Mouse (Mus musculus) neural tube, embryonic 13.5 days (tissue): Measurements from ENCODE around the gene Sbno1. TPM values are rescaled to one million over a fixed set of nuclear protein-coding genes. Genes with fewer than 3 reads are reported as not detected.
A peak's percentile ranks its signal among the peaks of the same experiment; 100 is the strongest.

Source experiments
- ATAC-seq: fragments of 200-750 bp; cut with Nextera tagmentation; 2 replicates; pipeline ENCODE4 v1.8.0; 2017; ENCODE audit warnings: low read depth, mild to moderate bottlenecking, moderate TSS enrichment, moderate library complexity
- H3K27ac ChIP-seq: fragments of 300-500 bp; sonication (generic); replicated peaks from 2 replicates; pipeline ENCODE4 v1.5.1; 2015; ENCODE audit warnings: moderate library complexity, mild to moderate bottlenecking, inconsistent platforms
- H3K27me3 ChIP-seq: fragments of 300-500 bp; sonication (generic); 2 replicates; pipeline ENCODE4 v1.6.1; 2015; ENCODE audit warnings: mild to moderate bottlenecking, inconsistent platforms
- H3K36me3 ChIP-seq: fragments of 300-500 bp; sonication (generic); 2 replicates; pipeline ENCODE4 v1.6.1; 2015; ENCODE audit warnings: mild to moderate bottlenecking, inconsistent platforms
- H3K4me1 ChIP-seq: fragments of 300-500 bp; sonication (generic); replicated peaks from 2 replicates; pipeline ENCODE4 v1.6.1; 2015; ENCODE audit warnings: inconsistent platforms
- H3K4me2 ChIP-seq: fragments of 300-500 bp; sonication (generic); 2 replicates; pipeline ENCODE4 v1.6.1; 2015; ENCODE audit warnings: inconsistent platforms, mild to moderate bottlenecking, moderate library complexity
- H3K4me3 ChIP-seq: fragments of 300-500 bp; sonication (generic); 2 replicates; pipeline ENCODE4 v1.5.1; 2015; ENCODE audit warnings: mild to moderate bottlenecking, inconsistent platforms
- H3K9ac ChIP-seq: fragments of 300-500 bp; sonication (generic); 2 replicates; pipeline ENCODE4 v1.6.1; 2015; ENCODE audit warnings: moderate library complexity, mild to moderate bottlenecking, inconsistent platforms
- H3K9me3 ChIP-seq: fragments of 300-500 bp; sonication (generic); 2 replicates; pipeline ENCODE4 v1.6.1; 2016; ENCODE audit warnings: inconsistent platforms
- WGBS: fragments of 180-500 bp; shearing (Covaris S2); methylation state at CpG from one replicate; pipeline ENCODE4 v1.1.7; 2015; 5-methylcytosine and 5-hydroxymethylcytosine counted together
- polyA plus RNA-seq: library from polyadenylated mRNA; unstranded; fragments of >200 nt; fragmentation: Nextera tagmentation; extraction: Ambion mirVana; gene quantifications from 2 replicates; pipeline ENCODE4 v1.2.1, GENCODE M21; 2015

The Sbno1 gene
- polyA plus RNA-seq, 1 experiment from 2014 or later = 107 TPM

- Histone ChIP-seq H3K9me3 (no peaks in the 10 kb centered on the region), H3K4me1 (peaks cover 7% of the 10 kb centered on the region), H3K27ac (no peak overlapping the region), H3K27me3 (no peaks in the 10 kb centered on the region), H3K9ac (no peak overlapping the region), H3K4me3 (no peak overlapping the region), H3K36me3 (0 out of 2 replicates have a peak, but pooled peaks cover 4% of the 10 kb centered on the region), H3K4me2 (no peak overlapping the region)
- 84% methylated on average over 2 of the region's 2 CpGs for WGBS
- no peak for ATAC-seq
These were observed 66.2 kb downstream of the Sbno1 start for GRCm38 (mm10) chr5:124359641-124360040.

DNA sequence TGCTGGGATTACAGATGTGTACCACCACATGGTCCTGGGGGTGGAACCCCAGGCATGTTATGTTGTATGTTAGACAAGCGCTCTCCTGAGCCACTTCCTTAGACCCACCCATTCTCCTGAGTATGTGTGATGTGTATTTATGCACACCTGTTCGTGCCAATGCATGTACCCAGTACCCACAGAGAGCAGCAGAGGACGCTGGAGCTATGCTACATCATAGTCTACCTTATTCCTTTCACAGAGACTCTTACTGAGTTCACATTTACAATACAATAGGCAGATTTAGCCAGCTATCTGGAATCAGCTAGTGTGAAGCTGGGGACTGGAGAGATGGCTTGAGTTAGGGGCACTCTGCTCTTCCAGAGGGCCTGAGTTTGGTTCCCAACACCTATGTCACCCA is 69.1 kb downstream of the Sbno1 start:
- no peak overlapping the region for H3K4me3 ChIP-seq
- WGBS = 55% methylated on average over 3 of the region's 3 CpGs
- H3K9ac ChIP-seq = no peak overlapping the region
- no peak for ATAC-seq
- peaks cover 19% of the 10 kb centered on the region for H3K4me1 ChIP-seq
- H3K27ac ChIP-seq = no peak overlapping the region
- H3K36me3 ChIP-seq = no peaks in the 10 kb centered on the region
- H3K9me3 ChIP-seq = no peaks in the 10 kb centered on the region
- no peak overlapping the region for H3K4me2 ChIP-seq
- H3K27me3 ChIP-seq = no peaks in the 10 kb centered on the region

DNA sequence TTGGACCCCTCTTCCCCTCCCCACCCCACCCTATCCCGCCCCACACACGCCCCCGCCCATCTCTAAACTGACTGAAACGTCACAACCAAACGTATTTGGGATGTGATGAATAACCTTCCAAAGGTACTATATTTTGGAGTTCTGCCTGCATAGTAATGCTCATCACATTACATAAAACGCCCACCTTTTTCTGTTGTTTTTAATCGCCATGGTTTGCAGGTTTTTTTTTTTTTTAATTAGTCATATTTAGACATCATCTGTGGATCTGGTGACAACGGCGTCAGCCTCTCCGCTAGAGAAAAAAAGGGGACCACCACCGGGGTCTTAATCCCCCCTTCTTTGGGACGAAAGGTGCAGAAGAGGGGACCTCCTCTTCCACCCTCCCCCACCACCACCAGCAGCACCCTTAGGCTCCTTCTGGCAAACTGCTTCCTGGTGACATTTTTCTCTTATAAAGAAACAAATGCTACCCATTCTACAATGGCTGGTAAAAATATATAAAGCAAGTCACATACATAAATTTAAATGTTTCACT is 70.3 kb downstream of the Sbno1 start:
- WGBS = 3% methylated on average over 12 of the region's 12 CpGs
- no peaks in the 10 kb centered on the region for H3K9me3 ChIP-seq
- peak overlapping the region; percentile 82 for H3K4me3 ChIP-seq
- H3K27me3 ChIP-seq = no peaks in the 10 kb centered on the region
- H3K27ac ChIP-seq = peak overlapping the region; percentile 100; the same call in 1 of the 2 replicates
- H3K36me3 ChIP-seq = no peaks in the 10 kb centered on the region
- H3K4me1 ChIP-seq = peaks cover 31% of the 10 kb centered on the region
- peak overlapping the region; percentile 99 for H3K9ac ChIP-seq
- H3K4me2 ChIP-seq = peak overlapping the region; percentile 63
- no peak for ATAC-seq

- Histone ChIP-seq H3K9ac (peak overlapping the region; percentile 99), H3K27me3 (no peaks in the 10 kb centered on the region), H3K4me3 (peak overlapping the region; percentile 82), H3K4me1 (peaks cover 38% of the 10 kb centered on the region), H3K4me2 (peak overlapping the region; percentile 63), H3K36me3 (peaks cover 2% of the 10 kb centered on the region; the same call in 1 of the 2 replicates), H3K9me3 (no peaks in the 10 kb centered on the region), H3K27ac (peak overlapping the region; percentile 100)
- under 1% methylated on average over 23 of the region's 60 CpGs for WGBS
- 0 out of 2 replicates have a peak, but pooled peaks have one; percentile 17 for ATAC-seq
These were observed 71.0 kb downstream of the Sbno1 start for GRCm38 (mm10) chr5:124354574-124355424.

DNA sequence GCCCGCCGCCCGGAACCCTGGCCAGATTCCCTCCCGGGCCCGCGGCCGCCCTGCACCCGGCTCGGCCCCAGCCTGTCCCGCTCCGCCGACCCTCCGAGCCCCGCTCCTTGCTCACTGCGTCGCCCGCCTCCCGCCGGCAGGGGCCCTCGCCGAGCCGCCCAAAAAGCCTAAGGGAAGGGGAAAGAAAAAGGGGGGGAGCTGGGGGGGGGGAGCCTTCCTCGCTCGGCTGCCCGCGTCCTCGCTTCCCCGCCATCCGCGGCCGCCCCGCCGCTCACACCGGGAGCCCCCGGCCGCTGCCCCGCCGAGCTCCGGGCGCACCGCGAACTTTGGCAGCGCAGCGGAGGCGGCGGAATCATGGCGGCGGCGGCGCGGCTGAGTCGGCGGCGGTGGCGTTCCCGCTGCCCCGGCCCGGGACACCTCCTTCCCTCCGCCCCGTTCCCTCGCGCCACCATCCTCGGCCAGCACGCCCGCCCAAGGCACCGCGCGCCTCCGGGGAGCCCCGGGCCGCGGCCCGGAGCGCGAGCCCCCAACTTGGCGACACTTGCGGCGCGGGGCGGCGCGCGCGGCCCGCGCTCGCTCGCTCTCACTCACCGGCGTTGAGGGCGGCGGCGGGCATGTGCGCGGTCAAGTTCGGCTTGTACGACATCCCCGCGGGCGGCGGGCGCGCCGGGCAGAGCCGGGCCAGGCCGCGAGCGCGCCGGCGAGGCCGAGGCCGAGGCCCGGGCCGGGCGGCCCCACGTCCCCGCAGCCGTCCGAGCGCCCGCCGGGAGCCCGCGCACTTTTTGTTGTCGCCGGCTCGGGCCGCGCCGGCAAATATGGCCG is 71.9 kb downstream of the Sbno1 start:
- Histone ChIP-seq H3K27ac (peak overlapping the region; percentile 100), H3K36me3 (peaks cover 10% of the 10 kb centered on the region), H3K4me2 (peak overlapping the region; percentile 93), H3K27me3 (no peaks in the 10 kb centered on the region), H3K9ac (peak overlapping the region; percentile 99), H3K4me3 (peak overlapping the region; percentile 82), H3K9me3 (no peaks in the 10 kb centered on the region), H3K4me1 (peaks cover 47% of the 10 kb centered on the region)
- under 1% methylated on average over 88 of the region's 132 CpGs for WGBS
- no peak for ATAC-seq

- Histone ChIP-seq H3K36me3 (peaks cover 18% of the 10 kb centered on the region), H3K4me3 (peak overlapping the region; percentile 82), H3K4me2 (peak overlapping the region; percentile 93), H3K9ac (peak overlapping the region; percentile 99), H3K9me3 (no peaks in the 10 kb centered on the region), H3K27me3 (no peaks in the 10 kb centered on the region), H3K27ac (peak overlapping the region; percentile 100), H3K4me1 (peaks cover 55% of the 10 kb centered on the region)
- WGBS = under 1% methylated on average over 32 of the region's 32 CpGs
- no peak for ATAC-seq
These were observed 72.6 kb downstream of the Sbno1 start for GRCm38 (mm10) chr5:124353011-124353725.

GRCm38 (mm10) chr5:124352141-124352920 is 73.5 kb downstream of the Sbno1 start:
- Histone ChIP-seq H3K9me3 (no peaks in the 10 kb centered on the region), H3K27ac (peak overlapping the region; percentile 100), H3K27me3 (no peaks in the 10 kb centered on the region), H3K4me1 (peaks cover 57% of the 10 kb centered on the region), H3K4me3 (peak overlapping the region; percentile 82), H3K4me2 (peak overlapping the region; percentile 93), H3K36me3 (peaks cover 22% of the 10 kb centered on the region), H3K9ac (peak overlapping the region; percentile 99)
- peak; percentile 93 for ATAC-seq
- under 1% methylated on average over 30 of the region's 30 CpGs for WGBS

GRCm38 (mm10) chr5:124351604-124352003 is 74.2 kb downstream of the Sbno1 start:
- Histone ChIP-seq H3K27me3 (no peaks in the 10 kb centered on the region), H3K9ac (peak overlapping the region; percentile 99), H3K4me3 (peak overlapping the region; percentile 82), H3K36me3 (peaks cover 27% of the 10 kb centered on the region), H3K4me1 (peaks cover 57% of the 10 kb centered on the region), H3K4me2 (peak overlapping the region; percentile 93), H3K9me3 (no peaks in the 10 kb centered on the region), H3K27ac (peak overlapping the region; percentile 100)
- peak; percentile 25 for ATAC-seq
- WGBS = 12% methylated on average over 3 of the region's 3 CpGs

DNA sequence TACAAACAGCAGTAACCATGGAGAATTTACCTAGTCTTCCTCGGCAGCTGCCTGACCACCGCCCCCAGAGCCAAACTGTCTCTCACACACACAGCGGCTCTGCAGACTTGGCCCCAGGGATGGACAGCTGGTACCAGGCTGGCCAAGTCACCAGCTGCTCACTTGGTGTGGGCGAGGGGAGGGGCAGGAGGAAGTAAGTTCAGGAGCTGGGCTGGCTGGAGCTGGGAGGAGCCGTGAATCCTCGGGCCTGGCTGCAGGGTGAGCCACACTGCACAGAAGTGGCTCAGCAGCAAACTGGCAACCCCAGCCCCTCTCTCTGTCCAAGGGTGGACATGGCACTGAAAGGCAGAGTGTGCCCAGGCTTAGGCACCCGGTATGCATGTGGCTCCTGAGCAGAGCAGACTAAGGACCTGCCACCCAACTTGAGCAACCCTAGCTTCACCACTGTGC is 74.7 kb downstream of the Sbno1 start:
- H3K9ac ChIP-seq = peak overlapping the region; percentile 99
- H3K9me3 ChIP-seq = no peaks in the 10 kb centered on the region
- H3K4me1 ChIP-seq = peaks cover 57% of the 10 kb centered on the region
- H3K4me2 ChIP-seq = peak overlapping the region; percentile 93
- no peaks in the 10 kb centered on the region for H3K27me3 ChIP-seq
- ATAC-seq = peak; percentile 74
- peaks cover 31% of the 10 kb centered on the region for H3K36me3 ChIP-seq
- 6% methylated on average over 7 of the region's 7 CpGs for WGBS
- peak overlapping the region; percentile 100 for H3K27ac ChIP-seq
- peak overlapping the region; percentile 82 for H3K4me3 ChIP-seq

DNA sequence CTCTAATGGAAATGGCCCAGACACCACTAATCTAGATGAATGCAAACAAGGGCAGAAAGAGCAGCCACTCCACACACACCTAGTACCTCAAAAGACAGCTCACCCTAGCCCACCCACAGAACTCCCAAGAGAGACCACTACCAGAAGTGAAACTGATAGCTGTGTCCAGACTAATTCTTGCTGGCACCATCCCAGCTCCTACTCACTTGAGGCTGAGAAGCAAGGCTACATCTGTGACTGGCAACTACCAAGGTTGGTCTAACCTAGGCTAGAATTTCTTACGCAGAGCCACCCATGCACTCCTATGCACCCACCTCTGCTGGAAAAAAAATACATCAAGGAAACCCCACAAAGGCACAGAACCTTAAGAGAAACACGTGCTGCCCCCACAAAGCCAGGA is 75.5 kb downstream of the Sbno1 start:
- peak overlapping the region; percentile 93 for H3K4me2 ChIP-seq
- ATAC-seq = no peak
- peak overlapping the region; percentile 99 for H3K9ac ChIP-seq
- no peaks in the 10 kb centered on the region for H3K27me3 ChIP-seq
- peaks cover 34% of the 10 kb centered on the region for H3K36me3 ChIP-seq
- H3K4me3 ChIP-seq = peak overlapping the region; percentile 82
- peaks cover 53% of the 10 kb centered on the region for H3K4me1 ChIP-seq
- 74% methylated on average over 2 of the region's 2 CpGs for WGBS
- H3K9me3 ChIP-seq = no peaks in the 10 kb centered on the region
- H3K27ac ChIP-seq = peak overlapping the region; percentile 100

DNA sequence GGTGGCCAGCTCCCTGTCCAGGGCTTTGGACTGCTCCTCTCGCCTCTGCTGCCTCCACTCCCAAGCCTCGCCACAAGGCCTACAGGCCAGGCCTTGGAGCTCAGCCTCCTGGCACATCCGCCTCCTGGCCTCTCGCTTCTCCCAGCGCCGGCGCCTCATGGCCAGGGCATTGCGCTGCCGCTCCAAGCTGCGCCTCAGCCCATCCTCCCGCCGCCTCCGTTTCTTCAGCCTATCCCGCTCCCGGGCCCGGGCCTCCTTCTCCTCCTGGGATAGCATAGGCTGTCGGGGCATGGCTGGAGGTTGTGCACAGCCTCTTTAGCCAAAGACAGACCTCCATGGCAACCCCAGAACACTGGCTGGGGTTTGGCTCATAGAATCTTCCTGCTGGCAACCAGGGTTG is 76.6 kb downstream of the Sbno1 start:
- Histone ChIP-seq H3K27me3 (no peaks in the 10 kb centered on the region), H3K4me1 (peaks cover 50% of the 10 kb centered on the region), H3K4me2 (peak overlapping the region; percentile 93), H3K27ac (peak overlapping the region; percentile 100), H3K9ac (peak overlapping the region; percentile 99; the same call in 1 of the 2 replicates), H3K36me3 (peaks cover 44% of the 10 kb centered on the region), H3K4me3 (peak overlapping the region; percentile 82; the same call in 1 of the 2 replicates), H3K9me3 (no peaks in the 10 kb centered on the region)
- WGBS = 89% methylated on average over 17 of the region's 17 CpGs
- ATAC-seq = no peak
